Mouse (Mus musculus) urinary bladder, postnatal 4 days (tissue): ENCODE results near the gene Zfp988.
"Not testable (repeated sequence)": the region's sequence is repeated elsewhere in the genome, so short reads cannot be mapped to it uniquely, and the experiment has no call there.

Experiments used
- DNase-seq, 2 experiments: peaks; one replicate each; pipeline ENCODE4 v3.0.0; 2021 to 2022; ENCODE audit warnings: low spot score in 2 of 2

Zfp988 gene

DNA sequence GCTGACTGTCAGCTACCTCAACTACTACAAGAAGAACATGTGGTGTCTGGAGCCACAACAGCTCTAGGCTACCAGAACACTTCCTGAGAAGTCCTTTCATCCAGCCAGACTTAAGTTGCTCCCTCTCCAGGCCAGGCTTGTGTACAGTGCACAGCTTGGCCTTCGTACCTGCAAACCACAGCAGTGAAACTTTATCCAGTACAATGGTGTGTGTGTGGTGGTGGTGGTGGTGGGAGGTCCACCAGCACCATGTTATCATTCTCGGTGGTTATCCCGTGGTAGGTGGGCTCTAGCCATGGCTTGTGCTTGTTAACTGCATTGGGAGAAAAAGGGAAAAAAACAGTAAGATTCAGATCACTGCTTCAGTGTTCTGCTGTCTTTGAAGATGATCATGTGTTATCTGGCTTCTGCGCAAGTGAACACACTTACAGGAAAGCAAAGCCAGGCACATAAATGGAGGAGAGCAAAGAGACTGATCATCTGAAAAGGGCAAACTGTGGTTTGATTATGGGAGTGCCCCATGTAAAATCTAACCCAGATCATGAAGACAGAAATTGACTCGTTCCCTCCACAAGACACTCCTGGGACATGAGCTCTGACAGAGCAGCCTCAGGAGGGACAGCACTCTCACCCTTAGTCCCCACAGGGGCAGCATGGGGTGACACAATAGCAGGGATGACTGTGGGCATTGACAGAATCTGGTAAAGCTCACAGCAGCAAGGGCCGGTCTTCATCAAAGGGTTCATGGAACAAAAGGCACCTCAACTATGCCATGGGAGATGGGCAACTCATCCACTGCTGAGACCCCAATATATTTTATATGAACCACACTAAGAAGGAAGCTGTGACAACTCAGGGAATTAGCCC is 37.8 kb downstream of the Zfp988 start:
- peak in 1 of 2 experiments; percentile 85 for DNase-seq

DNA sequence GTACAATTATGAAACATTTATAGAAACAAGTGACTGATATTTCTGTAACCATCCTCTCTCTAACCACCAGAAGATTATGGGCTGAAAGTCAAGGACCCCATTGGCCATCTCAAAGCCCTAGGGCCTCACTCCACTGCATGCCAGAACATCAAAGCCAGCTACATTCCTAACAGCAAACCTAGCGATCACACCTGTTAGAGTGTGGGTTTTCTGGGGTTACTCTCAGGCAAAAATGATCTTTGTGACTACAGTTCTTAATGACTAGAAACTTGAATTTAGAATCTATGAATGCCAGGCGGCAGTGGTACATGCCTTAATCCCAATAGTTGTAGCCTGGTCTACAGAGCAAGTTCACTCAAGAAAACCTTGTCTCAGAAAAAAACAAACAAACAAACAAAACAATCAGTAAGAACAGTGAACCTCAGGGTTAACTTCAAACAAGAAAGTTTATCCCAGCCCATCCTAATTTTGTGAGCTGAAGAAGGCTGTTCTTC is 39.6 kb downstream of the Zfp988 start:
- DNase-seq = peak; percentile 16 to 54

GRCm38 (mm10) chr4:147346361-147347035 is 41.0 kb downstream of the Zfp988 start:
- peak in 1 of 2 experiments; percentile 57 for DNase-seq

DNA sequence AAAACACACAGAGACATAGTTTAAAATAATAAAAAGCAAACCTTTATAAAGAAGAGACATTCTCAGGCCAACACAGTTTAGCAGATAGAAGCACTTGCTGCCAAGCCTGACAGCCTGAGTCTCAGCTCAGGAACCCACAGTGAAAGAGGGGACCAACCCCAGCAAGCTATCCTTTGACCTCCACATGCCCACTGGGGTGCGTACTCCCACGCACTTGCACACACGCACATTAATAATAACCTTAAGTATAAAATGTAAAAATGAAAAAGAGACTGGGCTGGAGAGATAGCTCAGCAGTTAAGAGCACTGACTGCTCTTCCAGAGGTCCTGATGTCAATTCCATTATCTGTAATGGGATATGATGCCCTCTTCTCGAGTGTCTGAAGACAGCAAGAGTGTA is 41.8 kb downstream of the Zfp988 start:
- DNase-seq = peak in 1 of 2 experiments; percentile 55

DNA sequence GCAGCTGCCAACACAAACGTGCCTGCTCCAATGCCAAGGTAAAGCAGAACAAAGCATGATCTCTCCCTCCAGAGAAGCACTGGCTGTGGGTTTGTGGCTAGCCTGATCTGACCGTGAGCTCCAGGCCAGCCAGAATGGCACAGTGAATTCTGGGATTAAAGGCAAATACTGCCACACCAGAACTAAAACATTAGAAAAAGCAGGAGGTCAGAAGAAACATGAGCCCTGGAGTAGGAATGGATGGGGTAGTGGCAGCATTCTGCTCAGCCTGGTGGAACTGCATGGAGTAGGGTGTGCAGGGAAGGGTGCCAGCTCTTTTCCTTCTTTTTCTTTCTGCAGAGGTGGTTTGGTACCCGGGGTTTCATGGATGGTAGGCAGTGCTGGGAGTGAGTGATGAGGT is 42.4 kb downstream of the Zfp988 start:
- DNase-seq = peak; percentile 19 to 58

DNA sequence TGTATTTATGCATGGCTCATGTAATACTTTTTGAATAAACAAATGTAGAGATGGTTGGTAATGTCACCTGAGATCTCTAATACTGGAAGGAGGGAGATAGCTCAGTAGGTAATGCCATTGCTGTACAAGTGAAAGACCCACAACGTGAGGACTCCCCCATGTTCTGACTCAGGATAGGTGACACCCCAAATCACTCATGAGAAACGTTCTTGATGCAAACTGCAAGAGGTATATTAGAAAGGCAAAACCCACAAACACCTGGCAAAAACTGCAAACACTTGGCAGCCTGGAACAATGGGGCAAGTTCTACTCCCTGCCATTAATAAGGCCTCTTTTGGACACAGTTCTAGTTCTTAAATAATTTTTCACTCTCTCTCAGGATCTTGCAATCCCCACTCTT is 42.9 kb downstream of the Zfp988 start:
- peak in 1 of 2 experiments; percentile 55 for DNase-seq

GRCm38 (mm10) chr4:147348906-147349686 is 43.6 kb downstream of the Zfp988 start:
- DNase-seq = peak; percentile 36 to 87

DNA sequence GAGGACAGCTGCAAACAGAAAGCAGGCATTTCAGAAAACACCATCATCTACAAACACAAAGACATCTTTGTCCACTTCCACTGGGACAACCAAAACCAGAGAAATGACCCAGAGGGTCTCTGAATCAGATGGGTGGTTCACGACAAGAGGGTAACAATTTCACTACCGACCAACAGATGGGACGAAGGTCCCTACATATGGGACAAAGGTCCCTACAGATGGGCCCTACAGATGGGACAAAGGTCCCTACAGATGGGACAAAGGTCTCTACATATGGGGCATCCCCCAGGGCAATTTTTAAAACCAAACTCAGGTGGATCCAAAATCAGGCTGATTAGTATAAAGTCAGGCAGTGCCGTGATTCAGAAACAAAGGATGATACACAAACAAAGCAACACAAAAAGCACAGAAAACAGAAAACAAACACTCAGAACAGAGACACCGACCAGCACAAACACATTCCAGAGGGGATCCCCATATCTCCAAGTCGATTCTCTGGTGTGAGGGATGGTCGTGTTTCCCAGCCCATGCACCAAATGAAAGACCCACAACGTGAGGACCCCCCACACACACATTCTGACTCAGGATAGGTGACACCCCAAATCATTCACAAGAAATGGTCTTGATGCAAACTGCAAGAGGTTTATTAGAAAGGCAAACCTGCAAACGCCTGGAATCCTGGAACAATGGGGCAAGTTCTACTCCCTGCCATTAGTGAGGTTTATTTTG is 44.4 kb downstream of the Zfp988 start:
- DNase-seq = peak; percentile 21 to 70

DNA sequence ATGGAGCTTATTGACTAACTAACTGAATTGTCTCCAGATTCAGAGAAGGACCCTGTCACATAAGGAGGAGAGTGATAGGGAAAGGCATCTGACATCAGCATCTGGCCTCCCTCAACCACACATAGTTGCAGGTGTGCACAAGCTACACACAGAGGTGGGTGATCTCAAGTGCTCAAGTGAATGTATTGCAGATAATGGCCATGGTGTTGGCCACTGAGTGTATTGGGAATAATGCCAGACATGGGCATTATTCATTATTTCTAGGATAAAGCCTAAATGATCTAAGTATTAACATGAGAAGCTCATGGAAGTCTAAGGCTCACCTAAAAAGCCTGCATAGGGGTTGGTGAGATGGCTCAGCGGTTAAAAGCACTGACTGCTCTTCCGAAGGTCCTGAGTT is 45.1 kb downstream of the Zfp988 start:
- peak; percentile 20 to 59 for DNase-seq

DNA sequence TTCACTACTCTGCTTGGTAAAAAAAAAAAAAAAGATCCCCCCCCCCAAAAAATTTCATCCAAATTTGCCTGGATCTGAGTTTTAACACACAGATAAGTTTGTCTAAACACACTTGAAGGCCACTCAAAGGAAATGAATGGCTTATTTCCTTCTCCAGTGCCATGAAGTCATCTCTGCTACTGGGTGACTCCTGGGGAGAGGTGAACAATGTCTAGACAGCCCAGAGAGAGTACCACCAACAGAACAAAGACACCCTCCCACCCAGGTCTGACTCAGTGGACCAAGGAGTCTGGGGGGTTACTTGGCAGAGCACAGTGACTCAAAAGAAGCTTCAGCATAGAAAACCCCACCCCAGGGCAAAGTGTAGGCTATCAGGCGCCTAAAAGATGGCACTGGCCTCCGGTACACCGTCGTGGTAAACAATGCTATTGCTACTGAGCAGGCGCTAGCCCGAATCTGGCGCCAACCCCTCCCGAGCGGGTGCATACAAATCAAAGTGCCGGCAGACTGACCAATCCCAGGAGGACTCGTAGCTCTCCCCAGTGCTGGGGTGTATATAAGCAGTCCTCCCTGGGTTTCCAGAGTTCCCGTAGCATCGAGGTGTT is 46.0 kb downstream of the Zfp988 start:
- peak; percentile 16 to 62 for DNase-seq

DNA sequence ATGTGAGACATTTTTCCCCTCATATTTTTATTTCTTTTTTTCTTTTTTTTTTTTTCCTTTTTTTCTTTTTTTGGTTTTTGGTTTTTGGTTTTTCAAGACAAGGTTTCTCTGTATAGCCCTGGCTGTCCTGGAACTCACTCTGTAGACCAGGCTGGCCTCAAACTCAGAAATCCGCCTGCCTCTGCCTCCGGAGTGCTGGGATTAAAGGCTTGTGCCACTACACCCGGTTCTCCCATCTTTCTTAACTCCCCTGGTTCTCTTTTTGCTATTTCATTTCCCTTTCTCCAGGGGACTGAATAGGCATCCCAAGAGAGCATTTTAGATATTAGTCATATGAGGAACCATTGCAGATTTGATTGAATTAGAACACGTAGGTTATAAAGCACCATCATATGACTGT is 48.2 kb downstream of the Zfp988 start:
- not testable (repeated sequence) for DNase-seq

GRCm38 (mm10) chr4:147356042-147356441 is 50.6 kb downstream of the Zfp988 start:
- DNase-seq = not testable (repeated sequence)

- not testable (repeated sequence) for DNase-seq
These were observed 51.7 kb downstream of the Zfp988 start for GRCm38 (mm10) chr4:147357195-147357594.

DNA sequence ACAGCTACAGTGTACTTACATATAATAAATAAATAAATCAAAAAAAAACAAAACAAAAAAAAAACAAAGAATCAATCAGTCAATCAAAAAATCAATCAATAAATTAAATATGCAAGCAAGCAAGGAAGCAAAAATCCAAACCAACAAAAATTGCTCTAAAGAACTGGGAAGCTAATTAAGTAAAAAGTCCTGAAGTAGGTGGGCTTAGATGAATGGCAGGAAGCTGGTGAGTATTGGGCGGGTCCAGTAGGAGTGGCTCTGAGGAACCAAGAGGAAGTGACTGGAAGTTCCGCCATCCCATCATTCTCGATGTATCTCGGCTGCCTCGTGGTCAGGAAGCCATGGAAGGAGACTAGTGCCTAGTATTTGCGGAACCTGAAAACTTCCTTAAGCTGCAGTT is 55.5 kb downstream of the Zfp988 start, which contains the start of gene Zfp978:
Gene Zfp978 (plus strand): TSS at position 301 of the 400 bp plus-strand sequence.
- DNase-seq = not testable (repeated sequence)

DNA sequence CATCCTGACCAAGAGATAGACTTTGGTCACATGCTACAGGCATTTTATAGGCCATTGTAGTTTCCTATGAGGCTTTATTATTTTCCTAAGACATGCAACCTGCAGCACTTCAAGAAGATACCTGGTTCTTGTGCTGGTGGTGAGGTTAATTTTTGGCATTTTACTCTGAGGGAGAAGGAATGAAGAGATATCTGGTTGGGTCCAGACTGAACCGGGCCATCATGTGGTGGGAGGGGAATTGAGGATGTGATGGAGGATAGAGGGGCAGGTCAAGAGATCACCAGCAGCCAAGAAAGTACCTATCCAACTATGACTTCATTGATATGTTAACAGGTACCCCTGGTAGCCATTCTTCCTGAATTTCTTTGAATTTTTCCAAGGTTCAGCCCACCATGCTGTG is 56.4 kb downstream of the Zfp988 start:
- not testable (repeated sequence) for DNase-seq

- not testable (repeated sequence) for DNase-seq
These were observed 64.1 kb downstream of the Zfp988 start for GRCm38 (mm10) chr4:147369564-147369963.

- DNase-seq = peak in 1 of 2 experiments; percentile 58
These were observed 77.7 kb downstream of the Zfp988 start for GRCm38 (mm10) chr4:147383199-147383598.
